Mouse (Mus musculus): ENCODE results near the gene Hs2st1. TPM values are rescaled to one million over a fixed set of nuclear protein-coding genes. Genes with fewer than 3 reads are reported as not detected.

Hs2st1 gene
- polyA plus RNA-seq, 1 experiment from 2014 or later, result 14.0 TPM

GRCm38 (mm10) chr3:144434276-144434675 is 135.7 kb downstream of the Hs2st1 start:
- H3K36me3 ChIP-seq, result peaks cover 17% of the 10 kb centered on the region
- no peak overlapping the region for H3K27ac ChIP-seq
- H3K4me3 ChIP-seq, result no peak overlapping the region
- H3K9me3 ChIP-seq, result no peaks in the 10 kb centered on the region
- 92% methylated on average over 17 of the region's 17 CpGs for WGBS
- H3K4me1 ChIP-seq, result peaks cover 7% of the 10 kb centered on the region
- no peak for DNase-seq (ENCODE audit: low spot score)
- no peaks in the 10 kb centered on the region for H3K27me3 ChIP-seq (ENCODE audit: insufficient read depth, poor library complexity, severe bottlenecking)

GRCm38 (mm10) chr3:144433039-144433438 is 136.9 kb downstream of the Hs2st1 start:
- no peak overlapping the region for H3K27ac ChIP-seq
- peaks cover 7% of the 10 kb centered on the region for H3K4me1 ChIP-seq
- H3K4me3 ChIP-seq, result no peak overlapping the region
- H3K9me3 ChIP-seq, result no peaks in the 10 kb centered on the region
- WGBS, result 73% methylated on average over 7 of the region's 7 CpGs
- H3K36me3 ChIP-seq, result peaks cover 17% of the 10 kb centered on the region
- DNase-seq (ENCODE audit: low spot score), result peak; percentile 57
- no peaks in the 10 kb centered on the region for H3K27me3 ChIP-seq (ENCODE audit: insufficient read depth, poor library complexity, severe bottlenecking)

- 74% methylated on average over 10 of the region's 10 CpGs for WGBS
- H3K4me1 ChIP-seq, result no peaks in the 10 kb centered on the region; the same call in 1 of the 2 replicates
- peaks cover 17% of the 10 kb centered on the region for H3K36me3 ChIP-seq
- H3K27ac ChIP-seq, result no peak overlapping the region
- no peak for DNase-seq (ENCODE audit: low spot score)
- no peaks in the 10 kb centered on the region for H3K27me3 ChIP-seq (ENCODE audit: insufficient read depth, poor library complexity, severe bottlenecking)
- no peak overlapping the region for H3K4me3 ChIP-seq
- H3K9me3 ChIP-seq, result no peaks in the 10 kb centered on the region
These were observed 137.8 kb downstream of the Hs2st1 start for GRCm38 (mm10) chr3:144432143-144432577.

GRCm38 (mm10) chr3:144428514-144429431 is 141.2 kb downstream of the Hs2st1 start:
- Histone ChIP-seq H3K4me1 (no peaks in the 10 kb centered on the region; the same call in 1 of the 2 replicates), H3K27ac (no peak overlapping the region), H3K36me3 (peaks cover 3% of the 10 kb centered on the region; the same call in 1 of the 2 replicates), H3K27me3 (ENCODE audit: insufficient read depth, poor library complexity, severe bottlenecking) (no peaks in the 10 kb centered on the region), H3K4me3 (no peak overlapping the region), H3K9me3 (no peaks in the 10 kb centered on the region)
- 74% methylated on average over 8 of the region's 8 CpGs for WGBS
- DNase-seq (ENCODE audit: low spot score), result no peak

GRCm38 (mm10) chr3:144425041-144425448 is 144.9 kb downstream of the Hs2st1 start:
- H3K9me3 ChIP-seq, result no peaks in the 10 kb centered on the region
- H3K27ac ChIP-seq, result no peak overlapping the region
- peaks cover 1% of the 10 kb centered on the region; the same call in 1 of the 2 replicates for H3K36me3 ChIP-seq
- H3K4me3 ChIP-seq, result no peak overlapping the region
- H3K27me3 ChIP-seq (ENCODE audit: insufficient read depth, poor library complexity, severe bottlenecking), result no peaks in the 10 kb centered on the region
- H3K4me1 ChIP-seq, result no peaks in the 10 kb centered on the region
- 88% methylated on average over 4 of the region's 4 CpGs for WGBS
- no peak for DNase-seq (ENCODE audit: low spot score)

GRCm38 (mm10) chr3:144421404-144422180 is 148.4 kb downstream of the Hs2st1 start:
- Histone ChIP-seq H3K4me3 (no peak overlapping the region), H3K9me3 (no peaks in the 10 kb centered on the region), H3K27ac (no peak overlapping the region), H3K4me1 (no peaks in the 10 kb centered on the region), H3K27me3 (ENCODE audit: insufficient read depth, poor library complexity, severe bottlenecking) (no peaks in the 10 kb centered on the region), H3K36me3 (no peaks in the 10 kb centered on the region)
- no peak for DNase-seq (ENCODE audit: low spot score)
- WGBS, result 56% methylated on average over 7 of the region's 7 CpGs

GRCm38 (mm10) chr3:144413821-144414220 is 156.2 kb downstream of the Hs2st1 start:
- H3K4me3 ChIP-seq, result no peak overlapping the region
- H3K9me3 ChIP-seq, result no peaks in the 10 kb centered on the region
- 0 out of 2 replicates have a peak, but pooled peaks cover 2% of the 10 kb centered on the region for H3K36me3 ChIP-seq
- no peak for DNase-seq (ENCODE audit: low spot score)
- WGBS, result 70% methylated on average over 7 of the region's 7 CpGs
- H3K4me1 ChIP-seq, result peaks cover 8% of the 10 kb centered on the region
- no peak overlapping the region for H3K27ac ChIP-seq
- no peaks in the 10 kb centered on the region for H3K27me3 ChIP-seq (ENCODE audit: insufficient read depth, poor library complexity, severe bottlenecking)

- Histone ChIP-seq H3K4me1 (peaks cover 8% of the 10 kb centered on the region), H3K27ac (no peak overlapping the region), H3K9me3 (no peaks in the 10 kb centered on the region), H3K27me3 (ENCODE audit: insufficient read depth, poor library complexity, severe bottlenecking) (no peaks in the 10 kb centered on the region), H3K4me3 (peak overlapping the region; percentile 37; the same call in 1 of the 2 replicates), H3K36me3 (0 out of 2 replicates have a peak, but pooled peaks cover 2% of the 10 kb centered on the region)
- no peak for DNase-seq (ENCODE audit: low spot score)
- 5% methylated on average over 10 of the region's 10 CpGs for WGBS
These were observed 157.3 kb downstream of the Hs2st1 start for GRCm38 (mm10) chr3:144412538-144413272.

GRCm38 (mm10) chr3:144411650-144412278 is 158.2 kb downstream of the Hs2st1 start:
- DNase-seq (ENCODE audit: low spot score), result no peak
- H3K27ac ChIP-seq, result no peak overlapping the region
- H3K36me3 ChIP-seq, result 0 out of 2 replicates have a peak, but pooled peaks cover 2% of the 10 kb centered on the region
- WGBS, result 18% methylated on average over 8 of the region's 8 CpGs
- peaks cover 8% of the 10 kb centered on the region for H3K4me1 ChIP-seq
- H3K27me3 ChIP-seq (ENCODE audit: insufficient read depth, poor library complexity, severe bottlenecking), result no peaks in the 10 kb centered on the region
- no peak overlapping the region for H3K4me3 ChIP-seq
- H3K9me3 ChIP-seq, result no peaks in the 10 kb centered on the region

- no peaks in the 10 kb centered on the region for H3K27me3 ChIP-seq (ENCODE audit: insufficient read depth, poor library complexity, severe bottlenecking)
- no peaks in the 10 kb centered on the region for H3K9me3 ChIP-seq
- H3K36me3 ChIP-seq, result 0 out of 2 replicates have a peak, but pooled peaks cover 2% of the 10 kb centered on the region
- H3K27ac ChIP-seq, result no peak overlapping the region
- H3K4me3 ChIP-seq, result no peak overlapping the region
- H3K4me1 ChIP-seq, result peaks cover 11% of the 10 kb centered on the region
- 23% methylated on average over 5 of the region's 5 CpGs for WGBS
- no peak for DNase-seq (ENCODE audit: low spot score)
These were observed 158.9 kb downstream of the Hs2st1 start for GRCm38 (mm10) chr3:144411051-144411542.

GRCm38 (mm10) chr3:144408953-144409352 is 161.0 kb downstream of the Hs2st1 start:
- WGBS, result 83% methylated on average over 1 of the region's 1 CpGs
- no peaks in the 10 kb centered on the region for H3K36me3 ChIP-seq
- no peak overlapping the region for H3K27ac ChIP-seq
- H3K9me3 ChIP-seq, result no peaks in the 10 kb centered on the region
- H3K4me1 ChIP-seq, result peaks cover 12% of the 10 kb centered on the region
- H3K27me3 ChIP-seq (ENCODE audit: insufficient read depth, poor library complexity, severe bottlenecking), result no peaks in the 10 kb centered on the region
- no peak for DNase-seq (ENCODE audit: low spot score)
- H3K4me3 ChIP-seq, result no peak overlapping the region

GRCm38 (mm10) chr3:144405331-144405730 is 164.7 kb downstream of the Hs2st1 start:
- no peak for DNase-seq (ENCODE audit: low spot score)
- Histone ChIP-seq H3K9me3 (no peaks in the 10 kb centered on the region), H3K27me3 (ENCODE audit: insufficient read depth, poor library complexity, severe bottlenecking) (no peaks in the 10 kb centered on the region), H3K36me3 (no peaks in the 10 kb centered on the region), H3K27ac (no peak overlapping the region), H3K4me3 (no peak overlapping the region), H3K4me1 (peaks cover 23% of the 10 kb centered on the region)
- 77% methylated on average over 11 of the region's 11 CpGs for WGBS

Measured in heart, embryonic 10.5 days (tissue).